Mouse (Mus musculus) embryonic fibroblast, embryonic 13.5 days (primary cell): ENCODE data around the gene Kcnh8. TPM values are rescaled to one million over a fixed set of nuclear protein-coding genes. Genes with fewer than 3 reads are reported as not detected.
A peak's percentile ranks its signal among the peaks of the same experiment; 100 is the strongest.

ENCODE experiments used
- H3K27ac ChIP-seq: 2 replicates; pipeline ENCODE4 v1.5.1; 2012; ENCODE audit warnings: low read length, control low read depth, inconsistent platforms; ENCODE audit not compliant: insufficient read depth
- H3K4me1 ChIP-seq: 2 replicates; pipeline ENCODE4 v1.6.1; 2011; ENCODE audit warnings: low read length; ENCODE audit not compliant: control insufficient read depth, insufficient read depth
- H3K4me3 ChIP-seq: 2 replicates; pipeline ENCODE4 v1.5.1; 2011; ENCODE audit warnings: mild to moderate bottlenecking, control low read depth, low read length; ENCODE audit not compliant: insufficient read depth
- CTCF ChIP-seq: IDR thresholded peaks from 2 replicates; pipeline ENCODE4 v1.5.1; 2011; ENCODE audit warnings: mild to moderate bottlenecking, control low read depth, low read length, moderate library complexity, borderline replicate concordance; ENCODE audit not compliant: insufficient read depth
- POLR2A ChIP-seq: IDR thresholded peaks from 2 replicates; pipeline ENCODE4 v1.6.1; 2011; ENCODE audit warnings: low read depth, mild to moderate bottlenecking, control low read depth, low read length, moderate library complexity
- polyA plus RNA-seq: library from polyadenylated mRNA; stranded (reverse); fragments of >200 nt; gene quantifications from 2 replicates; pipeline ENCODE4 v1.2.4, GENCODE M21; 2011; ENCODE audit warnings: low read depth; ENCODE audit not compliant: missing spikeins, insufficient read length

Kcnh8 gene
- not detected in 2 replicates for polyA plus RNA-seq

- Histone ChIP-seq H3K27ac (no peak within 1 kb of the TSS), H3K4me1 (no peaks in the 10 kb centered on the region), H3K4me3 (peak within 1 kb of the TSS; percentile 25)
- TF ChIP-seq POLR2A = no peak
- TF ChIP-seq CTCF = no peak
These were observed at the start of gene Kcnh8 for GRCm38 (mm10) chr17:52602093-52602780. Kcnh8 (plus strand) TSS chr17:52602709.

GRCm38 (mm10) chr17:52559961-52560720 is 42.4 kb upstream of the Kcnh8 start:
- Histone ChIP-seq H3K4me3 (no peak overlapping the region), H3K4me1 (no peaks in the 10 kb centered on the region), H3K27ac (no peak overlapping the region)
- TF ChIP-seq CTCF (peak; percentile 44; the same call in 1 of the 2 replicates), POLR2A (no peak)

DNA sequence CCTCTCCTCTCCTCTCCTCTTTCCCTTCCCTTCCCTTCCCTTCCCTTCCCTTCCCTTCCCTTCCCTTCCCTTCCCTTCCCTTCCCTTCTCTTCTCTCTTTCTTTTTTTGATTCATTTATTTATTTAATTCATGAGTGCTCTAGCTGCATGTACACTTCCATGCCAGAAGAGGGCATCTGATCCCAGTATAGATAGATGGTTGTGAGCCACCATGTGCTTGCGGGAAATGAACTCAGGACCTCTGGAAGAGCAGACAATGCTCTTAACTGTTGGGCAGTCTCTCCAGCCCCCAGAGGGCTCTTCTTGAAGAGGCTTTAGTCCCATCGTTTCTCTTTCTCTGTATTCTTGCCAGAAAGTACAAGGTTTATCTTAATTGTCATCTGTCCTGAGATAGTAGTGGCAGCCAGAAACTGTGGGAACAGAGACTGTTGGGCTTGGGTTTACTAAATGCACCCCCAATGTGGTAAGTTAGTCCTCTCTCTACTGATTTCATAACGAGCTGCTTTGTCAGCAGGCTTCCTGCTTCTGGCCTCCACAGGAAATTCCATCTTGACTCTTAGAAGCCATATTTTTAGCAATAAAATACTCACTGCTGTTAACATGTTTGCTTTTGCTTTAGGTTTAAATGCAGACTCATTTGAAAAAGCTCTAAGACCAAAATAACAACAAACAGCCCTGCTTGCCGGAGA is 36.9 kb upstream of the Kcnh8 start:
- TF ChIP-seq CTCF = no peak
- no peak for TF ChIP-seq POLR2A

GRCm38 (mm10) chr17:52569584-52570270 is 32.8 kb upstream of the Kcnh8 start:
- H3K4me1 ChIP-seq = no peaks in the 10 kb centered on the region
- H3K27ac ChIP-seq = no peak overlapping the region
- TF ChIP-seq POLR2A = no peak
- TF ChIP-seq CTCF = 0 out of 2 replicates have a peak, but pooled peaks have one; percentile 9
- no peak overlapping the region for H3K4me3 ChIP-seq

More for the DNA sequence above, 36.9 kb upstream of the Kcnh8 start:
- no peaks in the 10 kb centered on the region for H3K4me1 ChIP-seq
- no peak overlapping the region for H3K4me3 ChIP-seq
- no peak overlapping the region for H3K27ac ChIP-seq

- Histone ChIP-seq H3K4me3 (no peak overlapping the region), H3K27ac (no peak overlapping the region), H3K4me1 (no peaks in the 10 kb centered on the region)
- no peak for TF ChIP-seq POLR2A
- TF ChIP-seq CTCF = no peak
These were observed 30.3 kb upstream of the Kcnh8 start for GRCm38 (mm10) chr17:52572229-52572628.

DNA sequence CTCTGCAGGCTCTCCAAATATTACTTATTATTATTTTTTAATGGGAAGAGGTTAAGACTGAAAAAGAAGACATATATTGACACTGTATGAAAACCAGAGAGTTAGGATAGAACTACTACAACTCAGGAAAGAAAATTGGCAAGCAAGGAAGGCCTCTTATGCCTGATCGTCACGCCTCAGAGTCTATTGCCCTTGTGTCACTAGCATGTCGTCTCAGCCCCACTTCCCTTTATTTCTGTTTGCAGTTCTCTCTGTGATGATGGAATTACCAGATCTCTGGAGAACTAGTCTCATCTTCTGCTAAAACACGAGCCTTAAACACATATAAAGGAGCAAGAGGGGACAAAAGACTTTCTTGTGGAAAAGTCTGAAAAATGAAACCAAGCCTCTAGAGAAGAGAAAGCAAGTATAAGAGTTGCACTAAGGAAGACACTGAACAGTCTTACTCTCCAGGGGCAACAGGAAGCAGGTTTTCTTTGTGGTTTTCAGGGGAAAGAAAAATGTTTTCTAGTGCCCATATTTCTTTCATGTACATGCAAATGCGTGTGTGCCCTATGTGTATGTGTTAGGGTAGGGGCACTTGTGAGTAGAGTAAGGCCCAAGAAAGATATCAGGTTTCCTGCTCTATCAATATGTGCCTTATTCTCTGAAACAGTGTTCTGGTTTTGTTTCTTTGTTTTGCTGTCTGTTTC is 10.9 kb upstream of the Kcnh8 start:
- Histone ChIP-seq H3K27ac (no peak overlapping the region), H3K4me1 (no peaks in the 10 kb centered on the region), H3K4me3 (no peak overlapping the region)
- no peak for TF ChIP-seq CTCF
- no peak for TF ChIP-seq POLR2A

- Histone ChIP-seq H3K27ac (no peak overlapping the region), H3K4me3 (no peak overlapping the region), H3K4me1 (no peaks in the 10 kb centered on the region)
- TF ChIP-seq POLR2A (no peak), CTCF (no peak)
These were observed 3.4 kb upstream of the Kcnh8 start for GRCm38 (mm10) chr17:52599141-52599540.

DNA sequence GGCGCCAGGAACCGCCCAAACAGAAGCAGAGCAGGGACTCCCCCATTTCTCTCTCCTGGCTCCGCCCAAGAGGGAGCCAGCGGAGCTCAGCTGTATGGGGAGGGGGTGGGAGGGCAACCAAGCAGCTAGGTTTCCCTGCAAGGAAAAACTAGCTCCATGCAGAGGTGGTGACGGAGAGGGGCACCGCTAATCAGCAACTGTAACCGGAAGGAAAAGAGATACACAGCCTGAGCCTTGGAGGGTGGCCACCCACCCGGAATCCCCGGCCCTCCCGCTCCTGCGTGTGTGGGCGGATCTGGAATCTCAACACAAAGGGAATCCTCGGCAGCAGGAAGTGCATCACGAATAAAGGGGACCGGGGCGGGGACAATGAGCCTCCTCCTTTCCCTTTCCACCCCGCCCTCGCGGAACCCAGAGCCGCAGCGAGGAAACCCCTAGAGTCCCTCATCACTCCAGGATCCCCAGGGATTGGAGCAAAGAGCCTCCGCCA is 1.6 kb upstream of the Kcnh8 start:
- no peak for TF ChIP-seq CTCF
- TF ChIP-seq POLR2A = no peak
- no peaks in the 10 kb centered on the region for H3K4me1 ChIP-seq
- no peak overlapping the region for H3K27ac ChIP-seq
- peak overlapping the region; percentile 25 for H3K4me3 ChIP-seq
